Mouse (Mus musculus): ENCODE results near the gene Kctd19.

DNA sequence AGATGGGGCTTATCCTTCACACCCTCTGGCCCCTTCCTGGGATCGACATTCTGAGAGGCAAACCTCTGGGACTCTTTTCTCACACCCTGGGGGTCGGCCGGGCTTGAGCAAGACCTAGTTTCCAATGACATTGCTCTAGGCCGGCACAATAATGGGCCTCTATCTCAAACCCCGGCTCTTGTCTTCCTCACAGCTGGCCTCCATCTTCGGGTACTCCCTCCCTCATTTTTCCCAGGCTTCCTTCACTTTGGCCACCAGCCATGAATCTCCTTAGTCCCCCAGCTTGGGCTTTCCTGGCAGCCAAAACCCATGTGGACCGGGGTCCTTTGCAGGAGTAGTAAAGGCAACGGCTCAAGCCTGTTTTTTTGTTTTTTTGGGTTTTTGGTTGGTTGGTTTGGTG lies 71.9 kb downstream of the Kctd19 start:
- TF ChIP-seq GATA1 (IDR thresholded peaks at IDR 0.05; ENCODE audit: borderline replicate concordance, low read length) (no peak), FLI1 (IDR thresholded peaks at IDR 0.05; ENCODE audit: low read length) (no peak)
